Mouse (Mus musculus) lung, embryonic 14.5 days (tissue): ENCODE results near the gene Pax7. TPM values are rescaled to one million over a fixed set of nuclear protein-coding genes. Genes with fewer than 3 reads are reported as not detected.

ENCODE experiments used
- ATAC-seq: fragments of 200-750 bp; cut with Nextera tagmentation; 2 replicates; pipeline ENCODE4 v1.8.0; 2017; ENCODE audit warnings: mild to moderate bottlenecking, moderate TSS enrichment, moderate library complexity; ENCODE audit not compliant: insufficient read depth
- DNase-seq: peaks from one replicate; pipeline ENCODE4 v3.0.0-alpha.2; 2015
- H3K27ac ChIP-seq: fragments of 300-500 bp; sonication (generic); 2 replicates; pipeline ENCODE4 v1.5.1; 2014; ENCODE audit warnings: low read depth, mild to moderate bottlenecking, moderate library complexity
- H3K27me3 ChIP-seq: fragments of 300-500 bp; sonication (generic); 2 replicates; pipeline ENCODE4 v1.6.1; 2014; ENCODE audit warnings: low read length, control low read depth; ENCODE audit not compliant: insufficient read depth
- H3K36me3 ChIP-seq: fragments of 300-500 bp; sonication (generic); 2 replicates; pipeline ENCODE4 v1.6.1; 2014; ENCODE audit warnings: control low read depth; ENCODE audit not compliant: insufficient read depth
- H3K4me1 ChIP-seq: fragments of 300-500 bp; sonication (generic); 2 replicates; pipeline ENCODE4 v1.6.1; 2014; ENCODE audit warnings: antibody characterized with exemption, control low read depth; ENCODE audit not compliant: insufficient read depth
- H3K4me2 ChIP-seq: fragments of 300-500 bp; sonication (generic); 2 replicates; pipeline ENCODE4 v1.6.1; 2014; ENCODE audit warnings: mild to moderate bottlenecking
- H3K4me3 ChIP-seq: fragments of 300-500 bp; sonication (generic); 2 replicates; pipeline ENCODE4 v1.5.1; 2014; ENCODE audit warnings: low read depth, low read length
- H3K9ac ChIP-seq: fragments of 300-500 bp; sonication (generic); 2 replicates; pipeline ENCODE4 v1.6.1; 2014
- H3K9me3 ChIP-seq: fragments of 300-500 bp; sonication (generic); 2 replicates; pipeline ENCODE4 v1.6.1; 2016; ENCODE audit warnings: low read depth, low read length, control low read depth
- CTCF ChIP-seq: IDR thresholded peaks from 2 replicates; pipeline ENCODE4 v1.5.1; 2016; ENCODE audit warnings: antibody characterized with exemption, low read depth
- WGBS: fragments of 180-500 bp; shearing (Covaris S2); extraction: QIAGEN DNeasy Blood & Tissue Kit; methylation state at CpG from one replicate; pipeline ENCODE4 v1.1.7; 2014; 5-methylcytosine and 5-hydroxymethylcytosine counted together
- polyA plus RNA-seq: library from polyadenylated mRNA; unstranded; fragments of >200 nt; fragmentation: Nextera tagmentation; extraction: Ambion mirVana; gene quantifications from 2 replicates; pipeline ENCODE4 v1.2.1, GENCODE M21; 2014

Gene Pax7
- polyA plus RNA-seq, 1 experiment from 2014 or later: not detected

DNA sequence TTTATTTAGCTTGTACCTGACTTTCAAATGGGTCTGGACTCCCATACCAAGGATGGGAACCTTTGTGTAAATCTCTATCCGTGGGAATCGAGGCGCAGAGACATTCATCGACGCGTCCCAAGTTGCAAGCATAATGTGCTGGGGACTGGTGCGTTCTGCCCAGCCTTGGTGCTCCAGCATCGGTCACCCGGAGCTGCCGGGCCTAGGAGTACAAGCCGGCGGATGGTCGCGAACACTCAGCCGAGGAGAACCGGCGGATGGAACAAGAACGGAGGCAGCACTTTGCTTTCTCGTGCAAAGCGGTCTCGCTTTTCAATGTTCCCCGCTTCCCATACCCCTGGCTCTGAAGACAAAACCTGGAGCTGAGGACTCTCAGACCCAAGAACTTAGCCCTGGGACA, 12.3 kb downstream of the Pax7 start:
- 0 out of 2 replicates have a peak overlapping the region, but pooled peaks have one; percentile 3 for H3K9ac ChIP-seq
- H3K36me3 ChIP-seq: no peaks in the 10 kb centered on the region
- H3K27me3 ChIP-seq: peaks cover 99% of the 10 kb centered on the region
- H3K27ac ChIP-seq: no peak overlapping the region
- H3K4me3 ChIP-seq: peak overlapping the region; percentile 33
- no peaks in the 10 kb centered on the region for H3K4me1 ChIP-seq
- no peaks in the 10 kb centered on the region for H3K9me3 ChIP-seq
- ATAC-seq (no peak), DNase-seq (no peak)
- TF ChIP-seq CTCF: no peak
- WGBS: 2% methylated on average over 22 of the region's 22 CpGs
- H3K4me2 ChIP-seq: peak overlapping the region; percentile 50

DNA sequence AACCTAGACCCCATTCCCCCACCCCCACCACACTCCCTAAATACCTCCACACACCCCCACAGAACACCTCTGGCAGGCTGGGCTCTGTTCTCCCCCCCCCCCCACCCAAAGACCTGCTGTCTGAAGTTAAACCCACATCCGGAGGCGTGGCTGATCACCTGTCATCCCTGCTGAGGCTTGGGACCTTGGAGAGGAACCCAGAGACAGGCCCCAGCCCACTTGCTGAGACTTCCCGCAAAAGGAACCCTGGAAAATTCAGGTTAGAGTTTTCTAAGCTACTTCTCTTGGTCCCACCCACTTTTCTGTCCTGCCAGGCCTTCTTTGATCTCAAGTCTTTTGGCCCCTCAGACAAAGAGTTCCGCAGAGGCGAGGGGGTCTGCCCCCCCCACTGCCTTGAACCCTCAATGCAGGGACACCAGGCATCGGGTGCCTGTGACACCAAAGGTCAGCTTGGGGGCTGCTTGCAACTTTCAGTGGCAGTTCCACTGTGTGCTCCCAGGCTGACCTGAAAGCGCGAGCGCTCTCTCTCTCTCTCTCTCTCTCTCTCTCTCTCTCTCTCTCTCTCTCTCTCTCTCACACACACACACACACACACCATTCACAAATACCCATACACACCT, 13.8 kb downstream of the Pax7 start:
- no peaks in the 10 kb centered on the region for H3K9me3 ChIP-seq
- no peak for DNase-seq

DNA sequence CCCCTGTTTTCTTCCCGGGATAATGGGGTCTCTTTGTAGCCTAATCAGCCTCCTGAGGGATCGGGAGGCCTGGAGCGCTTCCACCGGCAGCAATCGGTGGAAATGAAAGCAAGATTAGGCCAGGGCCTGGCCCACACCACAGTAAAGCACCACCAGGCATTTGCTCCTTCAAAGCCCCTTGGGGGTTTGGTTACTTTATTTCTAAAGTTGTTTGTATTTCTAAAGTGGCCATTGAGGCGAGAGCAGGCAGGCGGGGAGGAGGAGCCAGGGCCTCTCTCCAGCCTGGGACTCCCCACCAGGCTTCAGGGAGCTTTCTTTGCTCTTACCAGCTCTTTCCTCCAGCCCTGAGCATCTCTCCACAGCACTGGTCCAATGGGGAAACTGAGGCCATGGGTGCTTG, 15.2 kb downstream of the Pax7 start:
- peak; percentile 68 for DNase-seq
- WGBS: 8% methylated on average over 7 of the region's 7 CpGs

More for the DNA sequence above, 13.8 kb downstream of the Pax7 start:
- no peak for ATAC-seq
- H3K4me2 ChIP-seq: no peak overlapping the region
- no peak overlapping the region for H3K4me3 ChIP-seq
- peaks cover 96% of the 10 kb centered on the region for H3K27me3 ChIP-seq
- no peak overlapping the region for H3K27ac ChIP-seq
- no peaks in the 10 kb centered on the region for H3K36me3 ChIP-seq
- no peak for TF ChIP-seq CTCF
- H3K9ac ChIP-seq: no peak overlapping the region
- 4% methylated on average over 9 of the region's 9 CpGs for WGBS
- no peaks in the 10 kb centered on the region for H3K4me1 ChIP-seq

DNA sequence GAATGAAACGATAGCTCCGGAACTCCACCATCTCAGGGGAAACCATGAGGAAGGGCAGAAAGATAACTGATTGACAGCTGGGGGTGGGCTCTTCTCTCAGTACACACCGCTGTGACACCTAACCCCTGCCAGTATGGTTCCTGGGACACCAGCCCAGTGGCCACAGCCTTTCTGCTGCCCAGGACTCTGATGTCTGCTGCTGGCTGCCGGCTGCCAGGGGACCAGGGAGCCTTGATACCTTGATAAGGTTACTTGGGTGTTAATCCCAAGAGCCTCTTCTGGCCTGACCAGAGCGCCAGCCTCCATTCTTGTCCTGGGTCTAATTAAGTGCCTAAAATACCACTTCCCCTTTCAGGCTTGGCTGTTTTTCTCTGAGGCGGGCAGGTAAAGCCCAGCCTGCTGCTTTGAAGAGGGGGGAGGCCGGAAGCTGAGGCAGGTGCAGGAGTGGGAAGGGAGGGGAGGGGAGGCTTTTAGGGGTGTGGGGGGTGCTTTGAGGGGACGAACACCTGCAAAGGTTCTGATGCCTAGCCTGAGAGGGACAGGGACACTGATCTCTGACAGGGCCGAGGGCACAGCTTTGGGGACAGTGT, 19.9 kb downstream of the Pax7 start:
- no peak for TF ChIP-seq CTCF
- ATAC-seq: no peak
- Histone ChIP-seq H3K4me3 (no peak overlapping the region), H3K4me1 (peaks cover 4% of the 10 kb centered on the region; the same call in 1 of the 2 replicates), H3K9me3 (no peaks in the 10 kb centered on the region), H3K27ac (no peak overlapping the region), H3K9ac (no peak overlapping the region), H3K36me3 (no peaks in the 10 kb centered on the region), H3K4me2 (no peak overlapping the region), H3K27me3 (peaks cover 75% of the 10 kb centered on the region)
- 17% methylated on average over 9 of the region's 9 CpGs for WGBS
- DNase-seq: no peak

More for the DNA sequence above, 15.2 kb downstream of the Pax7 start:
- H3K27me3 ChIP-seq: peaks cover 96% of the 10 kb centered on the region
- no peaks in the 10 kb centered on the region for H3K4me1 ChIP-seq
- no peak overlapping the region for H3K4me2 ChIP-seq
- no peak for TF ChIP-seq CTCF
- H3K4me3 ChIP-seq: no peak overlapping the region
- no peak overlapping the region for H3K9ac ChIP-seq
- no peak overlapping the region for H3K27ac ChIP-seq
- no peaks in the 10 kb centered on the region for H3K9me3 ChIP-seq
- ATAC-seq: peak; percentile 47
- no peaks in the 10 kb centered on the region for H3K36me3 ChIP-seq

DNA sequence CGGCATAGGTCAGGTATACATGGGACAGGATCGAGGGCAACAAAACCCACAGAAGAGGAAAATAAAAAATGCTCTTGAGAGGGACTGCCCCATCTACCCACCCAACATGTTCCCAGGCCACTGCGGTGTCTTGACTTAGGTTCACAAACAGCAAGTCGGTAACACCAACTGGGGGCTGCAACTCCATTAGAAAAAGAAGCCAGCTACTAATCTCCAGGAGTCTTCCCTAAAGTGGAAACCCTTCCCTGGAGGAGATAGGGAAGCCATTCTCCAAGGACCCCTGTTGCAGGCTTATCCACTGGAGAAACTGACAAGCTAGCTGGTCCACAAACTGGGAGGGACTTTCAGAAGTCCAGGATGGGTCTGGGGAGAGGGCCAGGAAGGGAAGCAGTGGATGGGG, 21.4 kb downstream of the Pax7 start:
- no peaks in the 10 kb centered on the region for H3K9me3 ChIP-seq
- no peak for ATAC-seq
- DNase-seq: no peak
- H3K4me1 ChIP-seq: peaks cover 4% of the 10 kb centered on the region; the same call in 1 of the 2 replicates
- peaks cover 68% of the 10 kb centered on the region for H3K27me3 ChIP-seq
- no peak overlapping the region for H3K4me2 ChIP-seq
- no peak overlapping the region for H3K9ac ChIP-seq
- H3K27ac ChIP-seq: no peak overlapping the region
- WGBS: 60% methylated on average over 4 of the region's 4 CpGs
- no peak for TF ChIP-seq CTCF
- no peaks in the 10 kb centered on the region for H3K36me3 ChIP-seq
- H3K4me3 ChIP-seq: no peak overlapping the region

DNA sequence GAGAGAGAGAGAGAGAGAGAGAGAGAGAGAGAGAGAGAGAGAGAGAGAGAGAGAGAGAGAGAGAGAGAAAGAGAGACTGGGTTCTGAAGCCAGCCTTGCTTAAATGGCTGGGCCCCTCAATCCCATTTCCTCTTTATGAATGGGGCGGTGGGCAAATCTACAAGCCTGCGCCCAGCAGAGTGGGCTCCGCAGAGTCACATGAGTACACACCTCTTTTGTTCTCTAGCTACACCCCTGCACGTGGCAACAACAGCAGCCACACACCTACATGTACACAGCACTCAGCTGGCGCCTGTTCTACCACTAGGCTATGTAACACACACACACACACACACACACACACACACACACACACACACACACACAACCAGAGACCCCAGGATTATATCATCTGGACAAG, 21.9 kb downstream of the Pax7 start:
- no peak for DNase-seq

DNA sequence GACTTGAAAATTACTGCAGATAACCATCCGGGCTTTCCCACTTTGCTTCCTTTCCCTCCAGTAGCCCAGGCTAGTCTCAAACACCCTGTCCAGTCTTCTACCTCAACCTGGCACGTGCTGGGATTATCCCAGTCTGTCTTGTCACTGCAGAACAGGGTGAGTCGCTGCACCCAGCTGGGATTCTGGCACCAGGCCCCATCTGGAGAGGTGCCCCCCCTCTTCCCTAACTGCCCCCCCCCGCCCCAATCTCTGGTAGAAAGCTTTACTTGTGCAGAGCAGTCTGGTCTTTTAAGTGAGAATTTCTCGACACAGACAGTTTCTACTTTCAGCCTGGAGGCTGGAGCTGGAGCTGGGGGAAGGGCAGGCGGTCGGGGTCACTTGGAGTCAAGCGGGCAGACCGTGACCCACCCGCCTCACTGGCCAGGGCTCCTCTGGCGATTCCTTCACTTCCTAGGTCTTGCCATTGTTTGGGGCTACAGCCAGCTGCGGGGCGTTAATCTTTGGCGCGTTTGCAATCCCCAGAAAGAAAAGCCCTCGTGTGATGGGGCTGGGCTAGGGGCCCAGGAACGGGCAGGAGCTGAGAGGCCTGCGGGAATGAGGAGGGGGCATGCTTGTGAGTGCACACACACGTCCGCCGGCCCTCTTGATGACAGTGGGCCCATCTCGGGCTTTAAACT, 22.4 kb downstream of the Pax7 start:
- H3K9ac ChIP-seq: no peak overlapping the region
- H3K9me3 ChIP-seq: no peaks in the 10 kb centered on the region
- no peak overlapping the region for H3K27ac ChIP-seq
- H3K27me3 ChIP-seq: peaks cover 67% of the 10 kb centered on the region
- peaks cover 4% of the 10 kb centered on the region; the same call in 1 of the 2 replicates for H3K4me1 ChIP-seq
- H3K4me3 ChIP-seq: no peak overlapping the region
- no peaks in the 10 kb centered on the region for H3K36me3 ChIP-seq
- no peak for ATAC-seq
- WGBS: 5% methylated on average over 22 of the region's 22 CpGs
- no peak for DNase-seq
- H3K4me2 ChIP-seq: peak overlapping the region; percentile 31; the same call in 1 of the 2 replicates
- no peak for TF ChIP-seq CTCF

More for the DNA sequence above, 21.9 kb downstream of the Pax7 start:
- no peak overlapping the region for H3K4me2 ChIP-seq
- H3K9ac ChIP-seq: no peak overlapping the region
- peaks cover 4% of the 10 kb centered on the region; the same call in 1 of the 2 replicates for H3K4me1 ChIP-seq
- no peak overlapping the region for H3K4me3 ChIP-seq
- ATAC-seq: no peak
- H3K27ac ChIP-seq: no peak overlapping the region
- H3K36me3 ChIP-seq: no peaks in the 10 kb centered on the region
- H3K27me3 ChIP-seq: peaks cover 68% of the 10 kb centered on the region
- WGBS: 48% methylated on average over 5 of the region's 5 CpGs
- no peaks in the 10 kb centered on the region for H3K9me3 ChIP-seq
- no peak for TF ChIP-seq CTCF
